Mouse (Mus musculus) lung, postnatal 0 days (tissue): ENCODE results near the gene Cyp2d10.

Source experiments
- CTCF ChIP-seq: IDR thresholded peaks from 2 replicates; pipeline ENCODE4 v1.5.1; 2016; ENCODE audit warnings: antibody characterized with exemption, mild to moderate bottlenecking
- EP300 ChIP-seq: IDR thresholded peaks from 2 replicates; pipeline ENCODE4 v1.6.1; 2016; ENCODE audit warnings: antibody characterized with exemption, mild to moderate bottlenecking, control low read depth

- no peak for TF ChIP-seq EP300
- no peak for TF ChIP-seq CTCF
These were observed 38.2 kb upstream of the Cyp2d10 start for GRCm38 (mm10) chr15:82445196-82445595.
